Mouse (Mus musculus): Measurements from ENCODE around the gene Slc22a4. TPM values are rescaled to one million over a fixed set of nuclear protein-coding genes. Genes with fewer than 3 reads are reported as not detected.

Gene Slc22a4
- total and polyA plus RNA-seq, 3 experiments: 3.5 to 5.8 TPM; not detected in 1

- H3K27ac ChIP-seq (ENCODE audit: control insufficient read depth, low read depth, low read length): no peak within 1 kb of the TSS
- H3K27me3 ChIP-seq (ENCODE audit: control insufficient read depth in 1 of 2, insufficient read depth in 2 of 2, low read length in 2 of 2): peaks cover 43 to 45% of the 10 kb centered on the region in 2 experiments
- H3K9ac ChIP-seq (ENCODE audit: control insufficient read depth, low read depth, low read length, poor library complexity, severe bottlenecking): no peak within 1 kb of the TSS
- DNase-seq (ENCODE audit: low read depth, low spot score): no peak
- H3K4me1 ChIP-seq (ENCODE audit: control insufficient read depth in 1 of 2, insufficient read depth in 2 of 2, low read length in 2 of 2): peaks cover 0 to 2% of the 10 kb centered on the region in 2 experiments; a peak in 1 of 4 replicates
- H3K4me3 ChIP-seq (ENCODE audit: control insufficient read depth in 1 of 2, insufficient read depth in 1 of 2, low read depth in 2 of 2, low read length in 2 of 2): no peak within 1 kb of the TSS
- no peaks in the 10 kb centered on the region for H3K79me2 ChIP-seq (ENCODE audit: control insufficient read depth, insufficient read depth, low read length, poor library complexity)
- H3K9me3 ChIP-seq (replicated peaks; ENCODE audit: insufficient read depth, low read length): no peaks in the 10 kb centered on the region
- H3K36me3 ChIP-seq (ENCODE audit: control insufficient read depth in 1 of 2, insufficient read depth in 2 of 2, low read length in 2 of 2): no peaks in the 10 kb centered on the region
- TF ChIP-seq SMC3 (IDR thresholded peaks at IDR 0.05; ENCODE audit: low read depth, low read length) (no peak), MYB (IDR thresholded peaks at IDR 0.05; ENCODE audit: low read depth, low read length) (no peak), MXI1 (IDR thresholded peaks at IDR 0.05; ENCODE audit: low read depth, low read length) (no peak), EP300 (IDR thresholded peaks at IDR 0.05; ENCODE audit: low read depth in 1 of 2, low read length in 2 of 2) (no peak), GATA1 (IDR thresholded peaks at IDR 0.05; ENCODE audit: low read depth, low read length) (no peak), ETS1 (IDR thresholded peaks at IDR 0.05; ENCODE audit: low read depth, low read length) (no peak), ZNF384 (IDR thresholded peaks at IDR 0.05; ENCODE audit: low read depth, low read length) (no peak), ZC3H11A (IDR thresholded peaks at IDR 0.05; ENCODE audit: low read depth, low read length) (no peak)
Measured at GRCm38 (mm10) chr11:54068520-54069371, 40.9 kb upstream of the Slc22a4 start, which contains the start of gene Pdlim4. Pdlim4 (minus strand) TSS chr11:54069014.

GRCm38 (mm10) chr11:54067996-54068519, 40.2 kb upstream of the Slc22a4 start:
- H3K9me3 ChIP-seq (replicated peaks; ENCODE audit: insufficient read depth, low read length): no peaks in the 10 kb centered on the region
- H3K27me3 ChIP-seq (ENCODE audit: control insufficient read depth in 1 of 2, insufficient read depth in 2 of 2, low read length in 2 of 2): peaks cover 40 to 43% of the 10 kb centered on the region in 2 experiments
- no peaks in the 10 kb centered on the region for H3K36me3 ChIP-seq (ENCODE audit: control insufficient read depth in 1 of 2, insufficient read depth in 2 of 2, low read length in 2 of 2)
- no peak overlapping the region for H3K4me3 ChIP-seq (ENCODE audit: control insufficient read depth in 1 of 2, insufficient read depth in 1 of 2, low read depth in 2 of 2, low read length in 2 of 2)
- TF ChIP-seq USF1 (IDR thresholded peaks at IDR 0.05; ENCODE audit: low read depth, low read length) (no peak), TAL1 (IDR thresholded peaks at IDR 0.05; ENCODE audit: low read length) (no peak), CTCF (IDR thresholded peaks at IDR 0.05 in 2 of 3, conservative IDR thresholded peaks at IDR 0.05 in 1 of 3; ENCODE audit: control insufficient read depth in 1 of 3, insufficient read depth in 1 of 3, low read depth in 2 of 3, low read length in 3 of 3, poor library complexity in 1 of 3, severe bottlenecking in 1 of 3) (no peak), ZKSCAN1 (IDR thresholded peaks at IDR 0.05; ENCODE audit: low read depth, low read length) (no peak), NELFE (IDR thresholded peaks at IDR 0.05; ENCODE audit: low read depth, low read length) (no peak), NRF1 (IDR thresholded peaks at IDR 0.05; ENCODE audit: insufficient read depth, low read depth, low read length, poor library complexity, severe bottlenecking) (no peak), MYC (IDR thresholded peaks at IDR 0.05; ENCODE audit: low read depth, low read length) (no peak), MXI1 (IDR thresholded peaks at IDR 0.05; ENCODE audit: low read depth, low read length) (no peak), SIN3A (IDR thresholded peaks at IDR 0.05; ENCODE audit: low read length) (no peak), MAFK (IDR thresholded peaks at IDR 0.05; ENCODE audit: borderline replicate concordance, low read depth, low read length) (no peak), RAD21 (IDR thresholded peaks at IDR 0.05; ENCODE audit: low read depth, low read length) (no peak), RCOR1 (IDR thresholded peaks at IDR 0.05; ENCODE audit: low read depth, low read length) (no peak), CHD2 (IDR thresholded peaks at IDR 0.05; ENCODE audit: low read length) (no peak), GATA1 (IDR thresholded peaks at IDR 0.05; ENCODE audit: low read depth, low read length) (no peak), TBP (IDR thresholded peaks at IDR 0.05; ENCODE audit: low read depth, low read length) (no peak), JUND (IDR thresholded peaks at IDR 0.05; ENCODE audit: low read depth, low read length) (no peak), ELF1 (IDR thresholded peaks at IDR 0.05; ENCODE audit: low read depth, low read length) (no peak)
- DNase-seq (ENCODE audit: low read depth, low spot score): no peak
- no peak overlapping the region for H3K27ac ChIP-seq (ENCODE audit: control insufficient read depth, low read depth, low read length)
- no peak overlapping the region for H3K9ac ChIP-seq (ENCODE audit: control insufficient read depth, low read depth, low read length, poor library complexity, severe bottlenecking)
- H3K79me2 ChIP-seq (ENCODE audit: control insufficient read depth, insufficient read depth, low read length, poor library complexity): no peaks in the 10 kb centered on the region
- peaks cover 0 to 2% of the 10 kb centered on the region in 2 experiments; a peak in 1 of 4 replicates for H3K4me1 ChIP-seq (ENCODE audit: control insufficient read depth in 1 of 2, insufficient read depth in 2 of 2, low read length in 2 of 2)
